ENCODE assay signal across 8 mouse cellular contexts in the genomic region with DNA sequence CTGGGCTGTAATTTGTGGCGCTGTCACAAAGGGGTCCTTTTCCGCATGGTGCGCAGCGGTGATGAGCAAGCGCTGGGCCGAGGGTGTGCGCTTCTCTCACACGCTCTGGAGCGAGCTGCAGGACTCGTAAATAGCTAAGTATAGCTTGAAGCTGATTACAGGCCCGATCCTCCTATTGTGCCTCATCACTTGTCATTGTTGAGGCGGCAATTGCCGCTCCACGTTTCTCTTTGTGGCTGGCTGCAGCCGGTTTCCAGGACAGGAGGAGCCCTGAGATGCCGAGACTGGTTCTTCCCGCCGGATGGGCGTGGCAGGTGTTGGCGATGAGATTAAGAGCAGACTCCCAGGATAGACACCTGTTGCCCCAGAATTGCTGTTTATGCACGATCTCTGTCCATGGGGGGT. TPM values are rescaled to one million over a fixed set of nuclear protein-coding genes. Genes with fewer than 3 reads are reported as not detected.
DNase-seq lines count a peak whose midpoint lies in the region; ATAC-seq and TF ChIP-seq lines count a peak whose summit lies in the region.

No protein-coding gene starts in this region.

- H3K4me1 ChIP-seq in hindbrain, embryonic 10.5 days (replicated peaks), result peaks cover 6% of the 10 kb centered on the region; the same call in 1 of the 2 replicates
- H3K4me1 ChIP-seq in limb, embryonic 14.5 days (ENCODE audit: control insufficient read depth, insufficient read depth, low read length), result no peaks in the 10 kb centered on the region

- H3K36me3 ChIP-seq in hindbrain, embryonic 10.5 days, result no peaks in the 10 kb centered on the region
- H3K36me3 ChIP-seq in limb, embryonic 14.5 days (ENCODE audit: control insufficient read depth, insufficient read depth, low read length), result no peaks in the 10 kb centered on the region

- H3K9ac ChIP-seq in limb, embryonic 14.5 days (ENCODE audit: low read depth, low read length, severe bottlenecking), result no peak overlapping the region

- no peak for TF ChIP-seq POLR2A in limb, embryonic 14.5 days (IDR thresholded peaks at IDR 0.05; ENCODE audit: borderline replicate concordance, extremely low read depth, insufficient read depth, insufficient read length)

- H3K9me3 ChIP-seq in hindbrain, embryonic 10.5 days, result no peaks in the 10 kb centered on the region
- no peaks in the 10 kb centered on the region for H3K9me3 ChIP-seq in limb, embryonic 14.5 days (ENCODE audit: control insufficient read depth, low read length)

- H3K27ac ChIP-seq in hindbrain, embryonic 10.5 days, result peak overlapping the region; percentile 71
- H3K27ac ChIP-seq in limb, embryonic 14.5 days (replicated peaks; ENCODE audit: low read depth, low read length), result no peak overlapping the region

- peak overlapping the region; percentile 47 for H3K4me3 ChIP-seq in hindbrain, embryonic 10.5 days
- H3K4me3 ChIP-seq in limb, embryonic 14.5 days (replicated peaks; ENCODE audit: low read length), result peak overlapping the region; percentile 6; the same call in 1 of the 2 replicates

- ATAC-seq in limb, embryonic 14.5 days (ENCODE audit: low FRiP score, low read depth), result no peak
- ATAC-seq in CD4-positive, CD25-positive, alpha-beta regulatory T cell, adult 4 months, result no peak

- DNase-seq in layer of hippocampus, adult 11-12 months (ENCODE audit: low spot score), result peak; percentile 14
- no peak for DNase-seq in layer of hippocampus, adult 9-10 months (ENCODE audit: low spot score)
- peak; percentile 13 to 36 for DNase-seq in cerebellum, postnatal 36 days
- DNase-seq in hindbrain, embryonic 10.5 days (ENCODE audit: low spot score), result peak; percentile 53
- no peak for DNase-seq in limb, embryonic 14.5 days (ENCODE audit: low spot score)
- peak; percentile 26 to 38 for DNase-seq in right cerebral cortex, adult 2 months (ENCODE audit: low spot score in 2 of 2)
- no peak for DNase-seq in thymus, postnatal 14 days

- peaks cover 19% of the 10 kb centered on the region for H3K27me3 ChIP-seq in hindbrain, embryonic 10.5 days (ENCODE audit: insufficient read depth, poor library complexity, severe bottlenecking)
- peaks cover 14% of the 10 kb centered on the region for H3K27me3 ChIP-seq in limb, embryonic 14.5 days (ENCODE audit: control insufficient read depth, insufficient read depth, low read length)

- H3K4me2 ChIP-seq in limb, embryonic 14.5 days (replicated peaks; ENCODE audit: low read depth, low read length, severe bottlenecking), result peak overlapping the region; percentile 38

- WGBS in hindbrain, embryonic 10.5 days, result 15% methylated on average over 21 of the region's 21 CpGs
- WGBS in limb, embryonic 14.5 days, result 20% methylated on average over 21 of the region's 21 CpGs

RNA-seq across cellular contexts. Expression of a gene that starts 44.8 kb away (rescaled TPM):
- 2.3 and 2.5 TPM in 2 replicates for polyA plus RNA-seq in hindbrain, embryonic 10.5 days (2016; fragmentation: Nextera tagmentation; extraction: Ambion mirVana)
- 1.4 and 1.6 TPM in 2 replicates for polyA plus RNA-seq in limb, embryonic 14.5 days (2012; rRNA removed)
- 2.0 and 2.7 TPM in 2 replicates for polyA plus RNA-seq in limb, embryonic 14.5 days (2014; fragmentation: Nextera tagmentation; extraction: Ambion mirVana)
- not detected for polyA plus RNA-seq in CD4-positive, CD25-positive, alpha-beta regulatory T cell, adult 4 months (2017; shearing (Covaris generic))

RNA-seq across cellular contexts. Expression of a gene that starts 50.2 kb away (rescaled TPM):
- polyA plus RNA-seq in hindbrain, embryonic 10.5 days (2016; fragmentation: Nextera tagmentation; extraction: Ambion mirVana), result 1.3 and 1.7 TPM in 2 replicates
- 6.9 and 7.3 TPM in 2 replicates for polyA plus RNA-seq in limb, embryonic 14.5 days (2012; rRNA removed)
- polyA plus RNA-seq in limb, embryonic 14.5 days (2014; fragmentation: Nextera tagmentation; extraction: Ambion mirVana), result 3.6 and 3.7 TPM in 2 replicates
- not detected for polyA plus RNA-seq in CD4-positive, CD25-positive, alpha-beta regulatory T cell, adult 4 months (2017; shearing (Covaris generic))

Comparison
In these comparisons a context has a peak if more than half of its experiments do, and no peak if none do; other contexts are left out.
1. DNase-seq: peak in layer of hippocampus, adult 11-12 months (single experiment), cerebellum, postnatal 36 days (2 of 2), hindbrain, embryonic 10.5 days (single experiment) and right cerebral cortex, adult 2 months (2 of 2); none in layer of hippocampus, adult 9-10 months (single experiment), limb, embryonic 14.5 days (single experiment) and thymus, postnatal 14 days (single experiment).